Mouse (Mus musculus): ENCODE results near the gene Erc2.

Gene Erc2

DNA sequence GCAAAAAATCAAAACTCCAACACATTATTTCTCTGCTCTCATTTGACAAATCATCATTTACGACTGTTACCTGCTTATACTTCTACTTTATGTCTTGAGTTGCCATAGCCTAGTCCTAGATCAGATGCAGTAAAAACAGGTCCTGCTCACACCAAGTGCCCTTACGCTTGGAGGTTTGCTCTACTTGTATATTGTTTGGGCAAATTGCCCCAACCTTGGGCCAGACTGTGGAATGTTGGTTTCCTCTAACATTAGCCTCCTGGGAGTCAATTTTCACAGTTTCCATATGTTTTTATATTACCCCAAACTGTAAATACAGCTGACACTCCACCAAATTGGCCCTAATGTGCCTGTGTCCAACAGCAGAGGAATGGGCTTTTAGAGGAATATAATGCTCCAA is 447.6 kb downstream of the Erc2 start:
- DNase-seq (ENCODE audit: low read depth), result no peak

- DNase-seq (ENCODE audit: low read depth), result no peak
Measured at GRCm38 (mm10) chr14:28072561-28072960, 450.3 kb downstream of the Erc2 start.

DNA sequence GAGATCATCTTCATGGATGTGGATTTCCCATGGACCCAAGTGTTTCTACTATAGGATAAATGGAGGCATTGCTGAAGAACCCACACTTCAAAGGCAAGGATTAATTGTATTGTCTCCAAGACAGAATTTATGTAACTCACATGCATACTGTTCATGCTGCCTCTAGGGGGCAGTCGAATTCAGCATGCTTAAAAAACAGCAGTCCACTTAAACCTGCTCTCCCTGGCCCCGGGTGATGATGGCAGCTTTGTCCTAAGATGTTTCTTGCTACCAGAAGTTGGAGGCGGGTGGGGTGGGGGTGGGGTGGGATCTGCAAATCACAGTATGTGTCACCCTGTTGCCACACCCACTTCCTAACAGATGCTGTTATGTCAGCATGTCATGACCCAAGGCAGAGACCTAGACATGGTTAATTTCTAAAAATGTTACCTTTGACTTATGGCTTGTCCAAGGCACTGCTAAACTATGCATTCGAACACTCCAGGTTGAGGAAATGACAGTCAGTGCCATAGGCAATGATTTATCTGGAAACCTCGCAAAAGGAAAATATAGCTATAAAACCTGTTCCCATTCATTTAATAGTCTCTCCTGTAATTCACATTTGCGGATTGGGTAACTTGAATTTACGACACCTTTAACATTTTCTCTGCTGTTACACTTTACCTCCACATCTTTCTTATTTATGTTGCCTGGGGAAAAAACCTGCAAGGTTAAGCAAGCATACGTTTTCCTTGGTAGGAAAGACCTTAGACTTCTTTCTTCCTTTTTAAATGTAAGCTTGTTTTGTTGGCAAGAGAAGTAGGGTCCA is 467.6 kb downstream of the Erc2 start:
- peak; percentile 54 for DNase-seq (ENCODE audit: low read depth)

DNA sequence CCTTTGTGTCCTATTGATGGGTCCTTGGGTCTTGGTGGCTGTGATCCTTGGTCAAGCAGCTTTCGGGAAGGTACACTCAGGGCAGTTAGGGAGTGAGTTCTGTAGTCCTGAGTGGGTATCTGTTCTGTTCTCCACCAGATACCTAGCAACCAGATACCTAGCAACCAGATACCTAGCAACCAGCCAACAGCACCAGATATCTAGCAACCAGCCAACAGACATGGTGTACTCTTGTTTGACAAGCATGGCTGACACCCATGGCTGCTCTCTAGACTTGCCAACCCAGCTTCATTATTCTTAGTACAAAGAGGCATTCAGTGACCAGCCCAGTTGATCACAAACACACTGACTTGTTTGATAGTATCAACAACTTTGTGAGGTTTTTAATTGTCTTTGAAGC is 469.1 kb downstream of the Erc2 start:
- DNase-seq (ENCODE audit: low read depth), result no peak

GRCm38 (mm10) chr14:28093214-28093613 is 471.0 kb downstream of the Erc2 start:
- no peak for DNase-seq (ENCODE audit: low read depth)

GRCm38 (mm10) chr14:28093913-28094312 is 471.7 kb downstream of the Erc2 start:
- DNase-seq (ENCODE audit: low read depth), result no peak

- DNase-seq (ENCODE audit: low read depth), result no peak
Measured at GRCm38 (mm10) chr14:28099084-28099483, 476.9 kb downstream of the Erc2 start.

- DNase-seq (ENCODE audit: low read depth), result no peak
Measured at GRCm38 (mm10) chr14:28113121-28113520, 490.9 kb downstream of the Erc2 start.

DNA sequence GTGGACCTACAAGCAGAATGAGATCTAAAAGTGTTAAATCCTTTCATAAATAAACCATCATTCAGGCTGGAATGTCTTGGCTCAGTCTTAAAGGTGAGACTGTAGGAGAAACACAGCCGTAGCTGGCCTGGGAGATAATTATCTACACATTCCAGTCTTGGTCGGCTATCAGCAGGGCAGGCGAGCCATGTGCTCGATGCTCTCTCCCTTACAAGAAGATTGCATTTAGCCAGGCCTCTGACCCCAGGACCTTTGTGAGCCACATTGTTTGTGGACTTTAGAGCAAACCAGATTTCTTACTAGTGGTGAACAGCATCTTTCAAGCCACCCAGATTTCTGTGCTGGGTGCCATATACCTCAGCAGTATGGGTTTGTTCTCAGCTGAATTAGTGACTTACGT is 498.6 kb downstream of the Erc2 start:
- DNase-seq (ENCODE audit: low read depth), result no peak

DNA sequence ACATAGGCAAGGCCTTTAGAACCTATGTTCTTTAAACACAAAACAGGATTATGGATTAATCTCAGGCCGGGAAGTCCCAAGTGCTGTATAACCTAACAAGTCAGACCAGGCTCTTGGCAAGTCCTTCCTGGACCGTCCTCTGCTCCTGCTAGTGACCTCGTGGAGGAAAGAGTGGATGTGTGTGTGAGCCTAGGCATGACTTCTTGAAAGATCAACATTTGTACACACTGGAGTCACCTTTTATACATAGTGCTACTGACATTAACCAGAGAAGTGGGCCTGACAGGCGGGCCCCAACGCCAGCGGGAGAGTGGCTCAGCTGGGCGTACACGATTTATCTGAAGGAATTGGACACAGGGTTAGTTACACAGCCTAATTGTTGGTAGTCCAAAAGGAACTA is 504.6 kb downstream of the Erc2 start:
- no peak for DNase-seq (ENCODE audit: low read depth)

DNA sequence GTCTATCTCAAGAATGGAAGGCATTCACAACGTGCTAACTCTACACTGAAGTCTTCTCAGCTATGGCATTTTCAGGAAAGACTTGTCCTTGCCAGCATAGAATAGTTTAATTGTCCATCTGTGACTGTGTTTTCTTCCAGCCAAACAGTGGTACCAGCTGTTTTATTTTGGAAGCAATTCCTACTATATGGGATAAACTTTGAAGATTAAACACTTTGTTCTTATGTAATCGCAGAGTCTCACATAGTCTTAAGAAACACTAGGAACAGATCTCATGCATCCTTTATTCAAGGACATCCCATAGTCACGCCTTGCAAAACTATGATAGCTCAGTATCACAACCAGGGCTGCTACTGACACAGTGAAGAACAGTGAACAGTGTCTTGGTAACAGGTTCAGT is 506.8 kb downstream of the Erc2 start:
- DNase-seq (ENCODE audit: low read depth), result no peak

DNA sequence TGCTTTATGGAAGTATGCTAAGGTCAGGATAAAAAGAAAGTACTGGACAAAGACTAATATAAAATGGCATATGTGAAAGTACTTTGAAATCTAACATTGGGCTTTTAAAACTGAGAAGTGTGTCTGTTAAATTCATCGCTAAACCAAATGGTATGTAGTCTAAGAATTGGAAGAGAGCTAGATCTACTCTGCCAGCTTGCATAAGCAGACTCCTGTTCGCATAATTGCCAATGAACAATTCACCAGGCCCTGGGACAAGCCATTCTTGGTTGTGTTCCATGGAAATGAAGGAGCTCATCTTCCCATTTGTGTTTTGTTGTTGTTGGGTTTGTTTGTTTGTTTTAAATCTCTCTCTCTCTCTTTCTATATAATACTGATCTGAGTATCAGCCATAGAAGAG is 521.8 kb downstream of the Erc2 start:
- no peak for DNase-seq (ENCODE audit: low read depth)

- no peak for DNase-seq (ENCODE audit: low read depth)
Measured at GRCm38 (mm10) chr14:28147201-28147600, 525.0 kb downstream of the Erc2 start.

- no peak for DNase-seq (ENCODE audit: low read depth)
Measured at GRCm38 (mm10) chr14:28150942-28151341, 528.7 kb downstream of the Erc2 start.

DNA sequence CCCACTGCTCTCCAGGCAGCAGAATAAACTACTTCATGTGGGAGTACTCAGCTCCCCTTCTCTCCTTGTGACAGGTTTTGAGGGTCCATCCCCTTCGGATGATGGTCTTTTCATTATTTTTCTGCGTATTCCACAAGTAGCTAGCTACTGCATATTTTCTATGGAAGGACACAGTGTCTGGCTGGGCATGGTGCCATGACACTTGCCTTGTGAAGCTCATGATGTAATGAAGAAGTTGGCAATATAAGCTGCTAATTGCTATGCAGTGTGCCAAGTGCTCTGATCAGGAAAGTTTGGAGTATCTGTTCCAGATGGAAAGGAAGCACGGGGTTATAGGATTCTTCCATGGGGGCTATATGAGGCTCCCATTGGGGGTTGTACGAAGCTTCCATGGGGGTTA is 533.5 kb downstream of the Erc2 start:
- DNase-seq (ENCODE audit: low read depth), result no peak

- DNase-seq (ENCODE audit: low read depth), result no peak
Measured at GRCm38 (mm10) chr14:28160852-28161251, 538.6 kb downstream of the Erc2 start.

DNA sequence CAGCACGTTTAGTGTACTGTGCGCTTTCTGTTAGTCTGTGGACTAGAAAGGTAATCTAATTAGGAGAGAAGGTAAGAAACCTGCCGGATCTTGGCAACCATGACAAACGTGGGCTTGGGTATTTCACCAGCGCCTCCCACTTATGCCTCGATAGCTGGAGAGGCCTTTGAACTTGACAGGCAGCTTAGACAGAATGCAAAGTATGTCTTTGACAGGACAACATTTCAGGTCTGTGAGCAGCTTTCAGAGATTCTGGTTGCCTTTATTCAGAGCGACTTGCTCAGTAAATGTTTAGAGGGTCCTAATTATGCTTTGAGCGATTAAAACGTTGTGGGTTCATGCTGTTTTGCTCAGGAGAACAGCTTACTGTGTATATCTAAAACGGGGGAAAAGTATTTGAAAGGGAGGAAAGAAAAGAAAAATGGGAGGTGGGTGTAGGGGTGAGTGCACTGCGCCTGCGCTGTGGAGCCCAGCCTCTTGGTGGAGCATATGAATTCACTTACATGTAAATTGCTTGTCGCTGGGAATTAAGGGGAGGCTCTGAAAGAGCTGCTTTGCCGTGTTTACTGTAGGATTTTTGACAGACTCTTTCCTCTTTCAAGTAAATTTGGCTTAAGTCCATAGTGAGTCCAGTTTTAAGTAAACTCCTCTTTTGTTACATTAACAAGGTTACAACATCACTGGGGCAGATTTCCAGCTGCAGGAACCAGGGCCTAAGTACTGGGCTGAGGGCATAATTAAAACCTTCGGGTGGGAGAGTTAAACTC is 542.6 kb downstream of the Erc2 start:
- DNase-seq (ENCODE audit: low read depth), result no peak

- no peak for DNase-seq (ENCODE audit: low read depth)
Measured at GRCm38 (mm10) chr14:28165621-28166211, 543.5 kb downstream of the Erc2 start.

DNA sequence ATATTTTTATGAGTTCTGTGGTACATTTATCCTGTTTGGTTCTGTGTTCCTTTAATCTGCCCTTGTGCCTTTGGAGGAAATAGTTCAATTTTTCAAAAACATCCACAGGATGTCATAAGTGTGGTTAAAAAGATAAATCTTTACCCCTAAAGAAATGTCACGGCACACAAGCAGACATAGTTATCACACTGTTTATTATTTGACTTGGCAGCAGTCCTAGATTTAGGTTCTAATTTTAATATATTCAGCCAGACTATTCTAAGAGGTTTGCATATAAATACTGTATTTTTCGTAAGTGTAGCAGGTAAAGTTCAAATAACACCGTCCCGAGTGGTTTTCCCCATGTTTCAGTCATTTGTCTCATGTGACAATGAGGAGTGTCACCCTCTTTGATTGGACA is 548.5 kb downstream of the Erc2 start:
- DNase-seq (ENCODE audit: low read depth), result no peak

DNA sequence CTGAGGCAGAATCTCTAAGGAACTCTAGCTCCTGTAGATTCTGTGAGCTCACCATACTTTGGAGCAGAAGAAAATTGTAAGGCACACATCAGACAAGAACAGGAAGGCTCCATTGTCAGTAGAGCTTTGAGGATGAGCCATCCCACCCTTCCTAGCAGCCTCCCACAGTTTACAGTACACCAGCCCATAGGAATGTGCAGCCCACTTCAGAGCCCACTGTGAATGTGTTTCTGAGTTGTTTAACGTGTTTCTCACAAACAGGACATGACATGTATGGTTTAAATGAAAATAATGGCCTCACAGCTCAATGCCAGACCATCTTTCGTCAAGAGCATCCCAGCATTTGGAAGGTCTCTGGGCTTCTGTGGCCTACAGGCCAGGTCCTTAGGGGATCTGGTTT is 549.1 kb downstream of the Erc2 start:
- DNase-seq (ENCODE audit: low read depth), result no peak

- DNase-seq (ENCODE audit: low read depth), result no peak
Measured at GRCm38 (mm10) chr14:28173736-28174135, 551.5 kb downstream of the Erc2 start.

DNA sequence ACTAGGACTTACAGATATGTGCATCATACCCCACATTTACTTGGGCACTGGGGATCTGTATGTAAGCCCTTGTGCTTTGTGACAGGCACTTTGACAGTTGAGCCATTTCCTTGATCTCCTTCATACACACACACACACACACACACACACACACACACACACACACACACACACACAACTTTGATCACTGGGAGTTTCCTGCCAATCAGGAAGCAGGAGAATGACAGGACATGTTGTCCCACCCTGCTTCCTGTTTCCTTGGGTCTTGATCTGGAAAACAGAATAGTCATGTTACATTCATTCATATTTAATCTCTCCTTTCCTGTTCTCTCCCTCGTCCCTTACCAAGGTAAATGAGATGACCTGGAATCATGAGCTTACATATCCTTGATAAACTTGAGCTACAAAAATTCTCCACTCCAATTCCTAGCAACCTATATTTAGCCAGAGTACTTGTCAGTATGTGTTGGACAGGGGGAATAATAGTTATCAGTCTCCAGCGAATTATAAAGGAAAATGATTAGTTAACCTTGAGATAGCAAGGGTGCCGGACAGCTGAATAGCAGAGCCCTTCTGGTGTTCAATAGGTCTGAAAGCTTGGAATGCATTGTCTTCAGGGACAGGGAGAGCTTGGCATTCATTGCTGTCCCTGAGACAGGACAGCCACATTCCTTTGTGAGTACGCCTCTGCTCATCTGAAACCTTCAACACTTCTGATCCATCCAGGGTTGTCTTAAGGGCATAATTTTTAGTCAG is 559.0 kb downstream of the Erc2 start:
- DNase-seq (ENCODE audit: low read depth), result no peak
